Mouse (Mus musculus) adrenal gland, adult 2 months (tissue): ENCODE measurements around the gene Kdf1. TPM values are rescaled to one million over a fixed set of nuclear protein-coding genes. Genes with fewer than 3 reads are reported as not detected.

Experiments
- DNase-seq: peaks from one replicate; pipeline ENCODE4 v3.0.0; 2021
- long read RNA-seq: library from polyadenylated mRNA; stranded (forward); transcript quantifications from one replicate; pipeline ENCODE4 v2.0.0, GENCODE M21; 2021
- polyA plus RNA-seq: library from polyadenylated mRNA; depleted of rRNA; stranded (reverse); fragments of >200 nt; gene quantifications from 2 replicates; pipeline ENCODE4 v1.2.3, GENCODE M21; 2012; rRNA removed
- total RNA-seq, 2 experiments: library from RNA; stranded (reverse); gene quantifications; 2 replicates each; pipeline ENCODE4 v1.2.3; 2021

The Kdf1 gene
- total RNA-seq (1 to 10 TPM; 1.8 to 2.1 TPM), polyA plus RNA-seq (4.4 and 5.3 TPM in 2 replicates)
- long read RNA-seq, partial matches to known transcripts = 0 of 3 reads
- long read RNA-seq, other reads (novel, unspliced or antisense) = 2 of 3 reads

- no peak for DNase-seq
Observed at GRCm38 (mm10) chr4:133518601-133519368, at the start of gene Kdf1. Gene Kdf1, plus strand, starts transcription at chr4:133518963.

GRCm38 (mm10) chr4:133469122-133469521, 49.6 kb upstream of the Kdf1 start:
- peak; percentile 25 for DNase-seq

- no peak for DNase-seq
Observed at GRCm38 (mm10) chr4:133471135-133471821, 47.5 kb upstream of the Kdf1 start.

GRCm38 (mm10) chr4:133473833-133474232, 44.9 kb upstream of the Kdf1 start:
- DNase-seq = no peak

- peak; percentile 99 for DNase-seq
Observed at GRCm38 (mm10) chr4:133479458-133480184, 39.1 kb upstream of the Kdf1 start, which contains the start of gene Tent5b. Gene Tent5b, plus strand, starts transcription at chr4:133480132.

- DNase-seq = no peak
Observed at GRCm38 (mm10) chr4:133480185-133480537, 38.6 kb upstream of the Kdf1 start.

- no peak for DNase-seq
Observed at GRCm38 (mm10) chr4:133480754-133481153, 38.0 kb upstream of the Kdf1 start.

- peak; percentile 65 for DNase-seq
Observed at GRCm38 (mm10) chr4:133481488-133481887, 37.3 kb upstream of the Kdf1 start.

- DNase-seq = peak; percentile 38
Observed at GRCm38 (mm10) chr4:133482479-133482878, 36.3 kb upstream of the Kdf1 start.

GRCm38 (mm10) chr4:133484266-133485025, 34.3 kb upstream of the Kdf1 start:
- DNase-seq = peak; percentile 34

GRCm38 (mm10) chr4:133485691-133486425, 32.9 kb upstream of the Kdf1 start:
- DNase-seq = no peak

- no peak for DNase-seq
Observed at GRCm38 (mm10) chr4:133486673-133487357, 31.9 kb upstream of the Kdf1 start.

- no peak for DNase-seq
Observed at GRCm38 (mm10) chr4:133488619-133489392, 30.0 kb upstream of the Kdf1 start.

GRCm38 (mm10) chr4:133489489-133490245, 29.1 kb upstream of the Kdf1 start:
- no peak for DNase-seq

GRCm38 (mm10) chr4:133491800-133492199, 27.0 kb upstream of the Kdf1 start:
- peak; percentile 49 for DNase-seq

GRCm38 (mm10) chr4:133493895-133494294, 24.9 kb upstream of the Kdf1 start:
- no peak for DNase-seq

- peak; percentile 92 for DNase-seq
Observed at GRCm38 (mm10) chr4:133494432-133494831, 24.3 kb upstream of the Kdf1 start.

- no peak for DNase-seq
Observed at GRCm38 (mm10) chr4:133494867-133495266, 23.9 kb upstream of the Kdf1 start.

- DNase-seq = peak; percentile 29
Observed at GRCm38 (mm10) chr4:133495711-133496110, 23.1 kb upstream of the Kdf1 start.
